Mouse (Mus musculus) cerebral cortex, adult 2 months (tissue): ENCODE data around the gene Heatr5a.

Experiments
- WGBS: fragments of 180-500 bp; shearing (Covaris S2); methylation state at CpG from one replicate; pipeline ENCODE4 v1.1.7; 2018; 5-methylcytosine and 5-hydroxymethylcytosine counted together

Gene Heatr5a

DNA sequence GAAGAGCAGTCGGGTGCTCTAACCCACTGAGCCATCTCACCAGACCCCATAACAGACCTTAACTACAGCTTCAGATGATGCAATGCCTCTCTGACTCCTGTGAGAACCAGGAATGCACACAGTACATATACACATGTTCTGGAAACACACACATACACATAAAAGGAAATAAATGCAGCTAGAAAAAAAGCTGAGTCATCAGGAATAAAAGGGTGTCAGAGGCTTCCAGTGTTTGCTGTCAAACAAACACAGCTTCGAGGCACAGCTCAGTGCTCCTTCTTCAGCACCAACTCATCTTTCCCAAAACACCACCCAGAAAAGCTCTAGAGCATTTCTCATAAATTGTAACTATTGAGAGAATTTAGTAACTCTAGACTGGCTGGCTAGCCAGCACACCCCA is 86.3 kb downstream of the Heatr5a start:
- 85% methylated on average over 2 of the region's 2 CpGs for WGBS

DNA sequence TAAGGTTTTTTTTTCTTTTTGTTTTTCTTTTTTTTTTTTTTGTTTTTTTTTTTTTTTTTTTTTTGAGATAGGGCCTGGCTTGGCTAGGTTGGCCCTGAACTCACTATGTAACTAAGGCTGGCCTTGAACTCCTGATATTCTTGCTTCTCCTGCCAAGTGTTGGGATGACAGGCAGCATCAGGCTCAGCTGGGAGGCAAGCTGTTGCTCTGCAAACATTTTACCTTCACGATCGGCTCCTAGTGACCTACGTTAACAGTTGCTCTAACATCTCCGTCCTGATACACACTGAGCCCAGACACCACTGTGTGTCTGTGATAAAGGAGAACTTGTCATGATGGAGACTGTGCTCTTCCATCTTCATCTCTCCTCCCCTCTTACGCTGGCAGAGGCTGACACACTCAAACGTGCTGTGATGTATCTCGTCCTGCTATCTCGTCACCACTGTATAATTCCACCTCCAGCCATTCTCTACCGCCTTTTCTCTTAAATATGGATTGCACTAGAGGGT is 87.8 kb downstream of the Heatr5a start:
- 92% methylated on average over 9 of the region's 9 CpGs for WGBS

DNA sequence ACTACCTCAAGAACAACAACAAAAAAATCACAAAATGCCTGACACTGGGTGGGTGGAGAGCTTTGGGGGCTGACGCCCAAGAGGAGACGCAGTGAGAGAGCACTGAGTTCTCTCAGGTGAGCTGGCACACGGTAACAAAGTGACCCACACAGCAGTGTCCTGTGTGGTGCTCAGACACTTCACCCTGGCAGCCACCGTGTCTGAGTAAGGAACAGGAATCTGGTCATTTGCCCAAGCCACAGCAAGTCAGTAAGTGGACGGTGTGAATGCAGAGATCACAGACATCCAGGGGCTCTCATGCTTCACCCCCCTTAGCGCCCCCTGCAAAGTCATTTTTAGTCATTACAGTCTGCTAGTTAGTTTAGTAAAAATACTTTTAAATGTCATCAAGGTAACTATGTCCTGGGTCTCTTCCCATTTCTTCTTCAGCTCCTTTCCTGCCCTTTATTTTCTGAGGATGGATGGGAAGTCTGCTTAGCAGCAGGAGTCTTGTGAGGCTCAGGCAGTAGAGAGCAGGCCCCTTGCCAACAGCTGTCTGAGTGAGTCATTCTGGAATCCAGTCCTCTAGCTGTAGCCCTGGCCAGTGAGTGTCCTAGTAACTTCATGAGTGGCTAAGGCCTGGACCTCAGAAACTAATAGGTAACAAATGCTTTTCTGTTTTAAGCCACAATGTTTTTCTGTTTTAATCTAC is 88.4 kb downstream of the Heatr5a start:
- WGBS: 71% methylated on average over 6 of the region's 6 CpGs

DNA sequence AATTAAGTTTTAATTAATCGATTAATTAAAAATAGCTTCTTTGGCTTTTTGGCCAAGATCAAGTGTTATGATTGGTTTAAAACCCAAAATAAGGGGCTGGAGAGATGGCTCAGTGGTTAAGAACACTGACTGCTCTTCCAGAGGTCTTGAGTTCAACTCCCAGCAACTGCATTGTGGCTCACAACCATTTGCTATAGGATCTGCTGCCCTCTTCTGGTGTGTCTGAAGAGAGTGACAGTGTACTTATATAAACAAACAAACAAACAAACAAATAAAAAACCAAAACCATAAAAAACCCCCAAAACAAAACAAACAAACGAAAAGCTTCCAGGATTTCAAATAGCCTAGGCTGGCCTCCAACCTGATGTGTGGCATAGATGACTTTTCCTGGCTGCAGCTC is 89.3 kb downstream of the Heatr5a start:
- WGBS: 97% methylated on average over 2 of the region's 2 CpGs

DNA sequence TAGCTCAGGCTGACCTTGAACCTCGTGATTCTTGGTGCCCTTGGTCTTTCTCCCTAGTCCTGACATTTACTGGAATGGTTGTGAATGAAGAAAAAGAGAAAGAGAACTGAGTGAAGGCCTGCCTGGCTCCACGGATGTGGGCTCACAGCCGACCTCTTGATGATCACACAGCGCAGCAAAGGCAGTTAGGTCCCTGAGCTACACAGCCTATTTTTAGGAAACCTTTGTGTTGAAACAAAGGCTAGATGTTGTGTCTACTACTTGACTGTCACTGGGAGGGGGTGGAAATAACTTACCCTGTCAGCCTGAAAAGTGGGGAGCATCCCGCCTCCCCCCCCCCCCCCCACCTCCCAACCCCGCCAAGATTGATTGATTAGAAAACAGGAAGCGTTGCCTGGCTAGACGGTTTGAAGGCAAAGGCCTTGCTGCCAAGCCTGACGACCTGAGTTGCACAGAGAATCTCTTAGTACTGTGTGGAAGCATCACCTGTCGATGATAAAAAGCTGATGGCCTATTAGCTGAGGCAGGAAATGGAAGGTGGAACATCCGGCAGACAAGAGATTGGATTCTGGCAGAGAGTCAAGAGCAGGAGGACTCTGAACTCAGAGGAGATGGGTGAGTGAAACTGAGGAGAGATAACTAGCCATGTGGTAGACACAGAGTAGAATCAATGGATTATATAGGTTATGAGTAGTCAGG is 99.5 kb downstream of the Heatr5a start:
- 74% methylated on average over 11 of the region's 11 CpGs for WGBS

DNA sequence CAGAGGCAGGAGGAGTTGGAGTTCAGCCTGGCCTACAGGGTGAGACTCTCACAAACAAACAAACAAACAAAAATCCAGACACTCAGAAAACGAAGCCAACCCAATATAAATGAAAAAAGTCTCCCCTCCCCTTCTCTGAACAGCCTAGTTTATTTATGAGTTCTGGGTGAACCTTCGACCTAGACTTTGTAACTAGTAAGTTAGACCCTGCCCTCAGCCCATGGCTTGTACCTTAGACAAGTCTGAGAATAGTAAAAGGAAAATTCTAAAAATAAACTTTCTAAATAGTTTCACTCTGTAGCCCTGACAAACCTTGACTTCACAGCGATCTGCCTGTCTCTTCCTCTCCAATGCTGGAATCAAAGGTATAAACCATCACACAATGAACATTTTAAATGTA is 101.6 kb downstream of the Heatr5a start:
- 86% methylated on average over 3 of the region's 3 CpGs for WGBS

DNA sequence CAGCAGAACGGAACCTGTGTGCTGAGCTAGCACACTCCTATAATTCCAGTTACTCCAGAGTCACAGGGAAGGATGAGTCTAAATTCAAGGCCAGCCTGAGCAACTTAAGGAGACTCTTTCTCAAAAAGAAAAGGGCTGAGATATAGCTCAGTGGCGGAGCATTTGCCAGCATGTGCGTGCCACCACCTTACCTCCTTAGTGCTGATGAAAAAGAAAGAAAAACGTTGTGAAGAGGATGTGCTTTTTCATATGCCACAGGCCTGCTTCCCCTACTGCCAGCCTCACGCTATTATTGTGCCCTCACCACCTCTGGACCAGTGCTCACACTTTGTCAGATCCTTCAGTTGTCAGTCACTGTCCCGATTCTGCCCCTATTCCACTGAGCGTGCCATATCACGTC is 104.0 kb downstream of the Heatr5a start:
- WGBS: 87% methylated on average over 8 of the region's 8 CpGs

DNA sequence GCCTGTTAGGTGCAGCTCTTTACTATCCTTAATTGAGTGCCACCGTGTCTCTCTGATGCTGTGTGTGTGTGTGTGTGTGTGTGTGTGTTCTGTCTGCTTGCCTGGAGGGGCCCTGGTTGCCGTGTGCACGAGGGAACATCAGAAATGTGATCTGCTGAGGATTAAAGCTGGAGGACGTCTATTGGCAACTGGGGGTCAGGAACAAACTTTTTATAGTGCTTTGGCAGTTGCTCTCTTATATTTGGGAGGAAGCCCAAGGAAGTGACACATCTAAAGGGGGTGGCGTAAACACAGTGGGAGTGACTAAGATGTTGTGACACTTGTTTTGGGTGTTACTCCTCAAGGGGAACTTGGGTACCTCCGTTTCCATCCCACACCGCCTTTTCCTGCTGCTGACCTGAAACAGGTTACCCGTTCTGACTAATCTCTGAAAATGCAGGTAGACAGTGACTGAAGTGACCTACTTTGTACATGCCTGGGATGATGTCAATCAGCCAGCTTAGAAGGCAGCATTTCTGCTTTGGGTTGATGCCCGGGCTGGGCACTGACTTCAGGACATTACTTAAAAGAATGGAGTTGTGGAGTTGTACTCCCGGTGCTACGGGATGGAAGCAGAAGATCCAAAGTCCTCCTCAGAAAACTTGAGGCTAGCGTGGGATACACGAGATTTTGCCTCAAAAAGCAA is 104.8 kb downstream of the Heatr5a start:
- WGBS: 36% methylated on average over 13 of the region's 13 CpGs

DNA sequence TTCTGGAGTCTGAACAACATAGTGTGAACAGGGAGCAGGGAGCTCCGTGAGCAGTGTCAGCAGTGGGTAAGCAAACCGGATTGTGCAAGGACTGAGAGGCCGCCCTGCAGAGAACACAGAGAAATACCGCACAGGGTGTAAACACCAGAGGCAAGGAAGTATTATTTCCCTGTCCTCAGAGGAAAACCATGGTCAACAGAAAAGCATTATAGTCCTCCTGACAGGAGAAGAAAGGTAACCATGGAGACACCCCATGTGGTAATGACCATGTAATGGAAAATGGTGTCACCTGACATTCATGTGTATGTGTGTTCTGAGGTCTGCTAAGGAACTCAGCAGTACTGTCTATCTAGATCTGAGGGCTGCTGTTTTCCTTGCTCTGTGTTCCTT is 105.3 kb downstream of the Heatr5a start:
- WGBS: 55% methylated on average over 4 of the region's 4 CpGs

DNA sequence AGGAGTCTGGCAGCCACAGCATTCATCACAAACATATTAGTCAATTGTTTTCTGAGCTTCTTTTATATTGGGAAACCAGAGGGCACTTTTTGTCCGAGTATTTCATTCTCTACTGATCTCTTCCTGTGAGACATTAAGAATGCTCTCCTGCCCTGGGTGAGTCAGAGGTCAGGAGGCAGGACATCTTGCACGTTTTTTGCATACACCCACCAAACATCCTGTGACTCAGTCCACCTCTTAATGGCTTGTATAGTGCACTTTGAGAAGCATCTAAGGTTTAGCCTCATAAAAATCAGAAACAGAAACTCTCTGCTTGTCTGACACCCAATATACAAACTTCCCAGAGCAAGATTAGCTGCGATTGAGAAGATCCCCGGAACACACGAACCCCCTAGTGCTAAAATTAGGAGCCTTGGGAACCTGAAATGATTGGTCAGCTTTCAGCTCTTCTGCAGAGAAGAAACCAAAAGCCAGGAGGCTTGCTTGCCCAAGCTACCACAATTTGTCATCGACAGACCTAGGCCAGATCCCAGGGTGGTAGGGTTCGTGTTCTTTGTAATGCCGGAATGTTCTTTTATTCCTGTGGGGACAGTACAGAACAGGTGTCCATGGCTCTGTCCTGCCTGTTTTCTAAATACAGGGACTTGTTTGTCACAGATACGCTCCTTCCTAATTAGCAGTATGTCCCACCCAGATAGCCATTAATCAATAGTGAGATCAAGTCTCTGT is 105.9 kb downstream of the Heatr5a start:
- WGBS: 51% methylated on average over 9 of the region's 9 CpGs

DNA sequence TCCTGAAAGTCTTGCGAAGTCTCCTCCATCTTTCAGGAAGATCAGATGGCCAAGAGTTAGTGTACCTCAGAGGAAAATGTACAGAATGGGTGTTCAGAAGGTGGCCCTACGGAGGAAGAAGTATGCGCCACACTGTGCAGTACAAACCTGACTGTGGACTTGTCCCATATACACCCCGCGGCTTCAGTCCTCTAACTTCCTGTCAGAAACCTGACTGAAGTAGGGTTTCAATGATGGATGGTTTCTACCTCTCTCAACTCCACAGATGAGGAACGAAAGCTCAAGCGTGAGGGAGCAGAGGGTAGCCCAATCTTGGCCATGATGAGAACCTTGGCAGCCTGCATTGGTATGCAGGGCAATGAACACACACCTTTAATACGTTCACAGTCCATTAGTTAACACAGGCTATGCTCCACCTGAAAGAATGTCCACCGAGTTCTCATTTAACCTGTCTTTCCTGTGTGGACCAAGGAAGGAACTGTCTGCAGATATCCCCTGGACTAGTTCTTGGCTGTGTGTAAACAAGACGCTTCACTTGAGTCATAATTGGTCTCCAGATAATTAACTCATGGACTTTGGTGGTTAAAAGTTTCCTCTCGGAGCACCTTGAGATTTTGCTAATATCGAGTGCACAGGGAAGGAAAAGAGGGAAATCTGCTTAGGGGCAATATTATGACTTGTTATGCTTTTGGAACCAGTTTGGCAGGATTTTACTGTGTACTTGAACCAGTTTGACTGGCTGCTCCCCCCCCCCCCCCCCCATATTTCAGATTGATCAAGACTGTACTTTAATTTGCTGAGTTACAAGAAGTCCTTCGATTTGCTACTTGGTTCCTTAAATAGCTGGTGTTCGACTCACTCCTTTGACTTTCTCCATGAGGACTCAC is 107.8 kb downstream of the Heatr5a start:
- 89% methylated on average over 14 of the region's 14 CpGs for WGBS

DNA sequence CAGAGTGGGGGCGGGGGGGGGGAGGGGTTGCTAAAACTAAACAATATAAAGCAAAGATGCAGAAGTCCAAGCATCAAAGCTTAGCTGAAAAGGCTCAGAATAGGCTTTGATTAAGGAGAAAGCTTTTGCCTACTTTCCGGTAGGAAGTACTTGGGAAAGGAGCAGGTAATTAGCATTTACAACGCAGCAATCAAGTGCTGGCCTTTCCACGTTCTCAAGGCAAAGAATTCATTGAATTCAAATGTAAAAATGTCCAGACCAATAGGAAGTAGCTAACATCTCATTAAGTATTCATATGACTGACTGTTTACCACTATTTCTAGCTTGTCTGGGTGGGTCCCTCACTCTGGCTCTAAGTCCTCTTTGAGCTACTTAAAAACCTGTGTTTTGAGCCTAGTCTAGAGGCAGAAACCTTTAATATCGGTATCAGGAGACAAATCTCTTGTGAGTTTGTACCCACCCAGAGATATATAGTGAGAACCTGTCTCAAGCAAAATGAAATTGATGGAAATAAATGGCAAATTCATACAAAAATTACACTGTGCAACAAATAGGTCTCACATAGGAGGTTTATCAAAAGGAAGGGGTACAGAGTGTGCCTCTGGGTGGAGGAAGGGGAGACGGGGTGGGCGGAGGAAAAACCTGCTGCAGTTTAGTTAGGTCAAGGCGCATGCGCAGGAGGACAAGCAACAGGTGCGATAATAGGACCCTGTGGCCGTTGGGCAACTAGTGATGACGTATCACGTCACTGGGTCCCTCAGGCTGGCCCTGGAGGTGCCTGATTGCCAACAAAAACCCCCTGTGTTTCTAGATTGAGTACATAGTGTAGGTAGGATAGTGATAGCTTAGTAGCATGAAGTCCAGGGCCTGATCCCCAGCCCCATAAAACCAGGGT is 112.7 kb downstream of the Heatr5a start:
- WGBS: 76% methylated on average over 13 of the region's 13 CpGs

DNA sequence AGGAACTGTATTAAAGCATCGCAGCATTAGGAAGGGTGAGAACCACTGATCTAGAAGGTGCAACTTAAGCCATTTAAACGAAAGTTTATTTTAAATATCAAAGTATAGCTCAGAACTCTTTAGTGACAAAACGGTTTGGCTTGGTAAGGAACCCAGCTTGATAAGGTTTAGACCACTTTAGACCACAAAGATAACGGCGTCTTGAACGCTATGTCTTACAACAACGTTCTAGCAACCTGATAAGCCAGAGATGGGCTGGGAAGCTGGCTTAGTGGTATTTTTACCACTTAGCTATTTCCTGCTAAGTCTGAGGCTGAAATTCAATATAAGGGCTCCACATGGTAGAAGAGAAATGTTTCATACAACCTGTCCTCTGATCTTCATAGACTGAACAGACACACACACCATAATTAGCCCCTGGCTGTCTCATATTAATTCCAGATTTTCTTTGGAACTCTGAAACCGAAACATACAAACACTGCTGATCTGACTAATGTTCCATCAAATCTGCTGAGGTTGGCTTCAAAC is 114.3 kb downstream of the Heatr5a start:
- WGBS: 91% methylated on average over 8 of the region's 8 CpGs

DNA sequence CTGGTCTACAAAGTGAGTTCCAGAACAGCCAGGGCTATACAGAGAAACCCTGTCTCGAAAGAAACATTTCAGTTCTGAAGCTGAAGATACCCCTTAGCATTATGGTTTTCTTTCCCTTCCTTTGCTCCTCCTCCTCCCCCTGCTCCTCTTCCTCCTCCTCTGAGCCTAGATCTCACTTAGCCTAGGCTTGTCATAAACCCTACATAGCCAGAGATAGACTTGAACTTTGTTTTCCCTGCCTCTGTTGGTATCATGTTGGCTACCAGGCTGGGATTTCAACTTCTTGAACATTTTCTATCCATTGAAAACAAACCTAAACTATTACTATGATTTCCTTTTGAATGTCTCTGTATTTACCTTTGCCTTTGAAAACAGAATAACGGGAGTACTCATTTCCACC is 115.2 kb downstream of the Heatr5a start:
- WGBS: 83% methylated on average over 2 of the region's 2 CpGs

DNA sequence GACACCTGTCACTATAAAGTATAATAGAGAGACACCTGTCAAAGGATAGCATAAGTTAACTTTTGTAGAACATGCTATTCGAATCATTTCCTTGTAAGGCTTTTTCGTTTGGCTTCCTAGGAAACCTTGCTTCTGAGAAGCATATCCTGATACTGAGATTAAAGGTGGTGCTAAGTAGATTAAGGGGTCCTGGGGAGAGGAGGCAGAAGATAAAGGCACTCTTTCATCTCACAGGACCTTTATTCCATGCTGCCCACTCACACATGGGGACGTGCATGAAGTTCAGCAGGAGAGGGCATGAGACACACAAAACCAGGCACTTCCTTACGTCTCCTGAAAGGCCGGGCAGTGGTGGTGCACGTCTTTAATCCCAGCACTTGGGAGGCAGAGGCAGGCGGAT is 115.7 kb downstream of the Heatr5a start:
- WGBS: 87% methylated on average over 7 of the region's 7 CpGs

DNA sequence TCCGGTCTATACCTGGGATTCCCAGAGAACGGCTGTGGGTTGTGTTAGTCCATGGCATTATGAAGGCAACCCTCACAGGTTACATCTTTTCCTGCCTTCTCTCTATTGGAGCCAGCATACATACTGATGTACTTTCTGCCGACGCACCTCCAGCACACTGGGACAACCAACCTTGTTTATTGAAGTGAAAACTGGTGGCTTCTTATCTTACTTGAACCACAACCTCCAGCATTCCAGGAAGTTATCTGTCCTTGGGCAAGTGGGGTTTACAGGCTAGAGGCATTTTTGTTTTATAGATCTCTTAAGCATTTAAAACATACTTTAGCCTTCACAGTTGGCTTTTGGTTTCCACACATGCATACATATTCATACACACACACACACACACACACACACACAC is 119.5 kb downstream of the Heatr5a start:
- 88% methylated on average over 4 of the region's 4 CpGs for WGBS

DNA sequence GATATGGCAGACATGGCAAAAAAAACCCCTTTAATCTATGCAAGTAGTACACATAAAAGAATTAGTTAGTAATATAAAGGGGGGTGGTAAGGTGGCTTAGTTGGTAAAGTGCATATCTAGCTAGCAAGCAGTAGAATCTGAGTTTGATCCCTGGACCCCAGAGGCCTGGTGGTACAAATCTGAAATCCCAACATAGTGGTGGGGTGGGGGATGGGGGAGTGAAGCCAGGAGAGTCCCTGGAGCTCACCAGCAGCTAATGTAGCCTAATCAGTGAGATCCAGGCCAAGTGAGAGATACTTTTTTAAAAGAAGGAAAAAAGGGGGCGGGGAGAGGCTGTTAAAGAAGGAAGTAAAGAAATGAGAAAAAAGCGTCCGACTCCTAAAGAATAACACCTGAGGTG is 120.0 kb downstream of the Heatr5a start:
- 89% methylated on average over 3 of the region's 3 CpGs for WGBS

DNA sequence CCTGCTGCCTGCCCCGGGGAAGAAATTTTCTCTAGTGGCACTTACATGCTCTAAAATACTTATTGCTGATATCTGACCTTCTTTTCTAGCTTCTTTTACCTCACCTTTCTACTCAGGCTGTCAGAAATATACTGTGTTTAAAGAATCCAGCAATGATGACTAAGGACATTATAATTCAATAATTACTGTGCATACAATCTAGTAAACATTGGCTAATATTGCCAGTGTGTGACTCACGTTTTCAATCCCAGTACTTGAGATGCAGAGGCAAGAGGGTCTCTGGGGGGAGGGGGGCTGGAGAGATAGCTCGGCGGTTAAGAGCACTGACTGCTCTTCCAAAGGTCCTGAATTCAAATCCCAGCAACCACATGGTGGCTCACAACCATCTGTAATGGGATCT is 120.8 kb downstream of the Heatr5a start:
- 93% methylated on average over 4 of the region's 4 CpGs for WGBS

DNA sequence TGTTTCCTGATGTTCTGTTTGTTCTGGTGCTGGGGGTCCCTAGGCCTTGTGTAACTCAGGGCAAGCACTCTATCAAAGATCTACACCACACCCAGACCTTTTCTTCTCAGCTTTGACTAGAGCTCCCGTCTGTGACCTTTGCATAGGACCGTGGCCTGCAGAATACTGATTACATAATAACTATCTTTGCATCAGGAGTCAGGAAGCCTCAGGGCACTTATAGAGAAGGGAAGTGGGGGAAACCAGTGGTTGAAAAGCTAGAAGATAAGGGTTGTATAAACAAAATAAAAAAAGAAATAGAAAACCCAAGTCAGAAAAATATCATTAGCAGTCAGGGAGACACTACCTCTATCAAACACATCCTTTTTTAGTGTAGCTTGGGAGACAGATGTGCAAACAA is 121.2 kb downstream of the Heatr5a start:
- WGBS: 81% methylated on average over 2 of the region's 2 CpGs
